Mouse (Mus musculus): Measurements from ENCODE around the gene Abcb4.

Abcb4 gene

GRCm38 (mm10) chr5:8904539-8904938 is 11.0 kb downstream of the Abcb4 start:
- in situ Hi-C loops (cut with MseI, MboI) = no loop called here

DNA sequence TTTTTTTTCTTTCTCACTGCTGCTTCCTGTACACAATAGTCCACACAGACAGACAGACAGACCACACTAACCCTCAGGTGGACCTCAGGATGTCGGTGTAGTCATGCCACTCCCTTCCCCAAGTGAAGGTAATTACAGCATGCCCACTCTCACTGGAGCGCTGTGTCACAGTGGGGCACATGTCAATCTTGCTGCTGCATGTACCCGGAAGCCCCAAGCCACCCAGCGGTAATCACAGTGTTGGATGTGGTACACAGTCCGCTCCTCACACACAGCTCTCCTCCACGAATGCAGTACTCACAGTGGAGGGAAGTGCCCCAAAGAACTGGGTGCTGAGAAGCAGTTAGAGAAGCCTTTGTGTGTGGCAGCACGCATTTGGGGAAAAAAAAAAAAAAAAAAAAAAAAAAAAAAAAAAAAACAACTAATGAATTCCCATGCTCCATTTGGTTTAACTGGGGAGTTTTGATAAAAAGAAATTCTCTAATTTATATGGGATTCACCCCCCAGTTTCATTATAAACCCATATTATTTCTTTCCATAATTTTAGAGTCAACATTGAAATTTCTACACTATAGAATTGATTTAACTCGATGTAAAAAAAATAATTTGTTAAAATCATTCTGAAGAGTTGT is 18.2 kb downstream of the Abcb4 start:
- in situ Hi-C loops (cut with MseI, MboI) = no loop called here

- in situ Hi-C loops (cut with MseI, MboI) = no loop called here
Measured at GRCm38 (mm10) chr5:8916400-8916799, 22.9 kb downstream of the Abcb4 start.

DNA sequence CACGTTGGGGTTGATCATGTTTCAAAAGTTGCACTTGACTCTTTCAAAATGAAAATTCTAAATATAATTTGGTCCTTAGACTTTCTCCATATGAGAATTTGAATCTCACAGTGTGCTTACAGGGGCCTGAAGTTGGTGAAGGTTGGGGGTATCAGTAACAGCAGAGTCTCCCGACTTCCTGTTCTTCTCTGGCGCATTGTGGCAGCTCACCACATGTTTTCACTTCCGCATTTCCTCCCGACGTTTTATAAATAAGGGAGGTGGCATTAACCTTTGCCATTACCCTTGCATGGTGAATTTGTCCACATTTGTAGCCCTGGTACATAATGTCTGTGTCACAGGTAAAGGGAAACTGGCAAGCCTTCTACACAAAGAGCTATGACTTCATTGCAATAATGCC is 23.6 kb downstream of the Abcb4 start:
- in situ Hi-C loops (cut with MseI, MboI) = no loop called here

- in situ Hi-C loops (cut with MseI, MboI) = no loop called here
Measured at GRCm38 (mm10) chr5:8928440-8928839, 34.9 kb downstream of the Abcb4 start.

DNA sequence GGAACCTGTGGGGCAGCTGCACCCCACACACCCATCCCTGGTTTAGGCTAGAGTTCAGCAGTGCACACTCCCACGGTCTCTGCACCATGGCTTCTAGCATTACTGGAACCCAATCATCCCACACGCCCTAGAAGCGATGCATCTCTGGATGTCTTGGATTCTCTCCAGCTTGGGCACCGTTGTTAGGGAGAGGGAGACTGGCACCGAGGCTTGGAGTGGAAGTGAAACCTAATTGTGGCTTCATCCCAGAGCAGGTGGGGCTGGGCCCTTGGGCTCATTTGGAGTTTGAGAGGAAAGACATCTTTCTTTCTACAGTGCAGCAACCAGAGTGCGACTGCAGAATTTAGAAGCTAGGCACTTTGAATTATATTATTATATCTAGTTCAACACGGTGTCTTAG is 44.4 kb downstream of the Abcb4 start:
- in situ Hi-C loops (cut with MseI, MboI) = no loop called here

DNA sequence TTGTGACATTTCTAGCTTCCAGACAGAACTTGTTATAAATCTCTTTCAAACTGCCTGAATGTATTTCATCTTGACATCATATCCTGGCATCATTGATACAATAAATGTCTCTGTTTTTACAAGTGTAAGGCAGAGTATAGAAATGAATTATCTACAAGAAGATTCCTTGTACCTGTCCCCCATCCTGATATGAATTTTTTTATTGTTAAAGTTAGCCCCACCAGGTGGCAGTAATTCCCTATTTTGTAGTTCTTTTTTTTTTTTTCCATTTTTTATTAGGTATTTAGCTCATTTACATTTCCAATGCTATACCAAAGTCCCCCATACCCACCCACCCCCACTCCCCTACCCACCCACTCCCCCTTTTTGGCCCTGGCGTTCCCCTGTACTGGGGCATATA is 47.7 kb downstream of the Abcb4 start:
- in situ Hi-C loops (cut with MseI, MboI) = loop anchor here in 1 of 2 experiments (10.0 kb wide), 1 partner anchor 104 kb away; no protein-coding TSS in a partner anchor

GRCm38 (mm10) chr5:8943836-8944235 is 50.3 kb downstream of the Abcb4 start:
- in situ Hi-C loops (cut with MseI, MboI) = loop anchor here in 1 of 2 experiments (10.0 kb wide), 1 partner anchor 101 kb away; no protein-coding TSS in a partner anchor

GRCm38 (mm10) chr5:8947423-8948110 is 54.0 kb downstream of the Abcb4 start:
- in situ Hi-C loops (cut with MseI, MboI) = loop anchor here in 1 of 2 experiments (10.0 kb wide), 1 partner anchor 97 kb away; no protein-coding TSS in a partner anchor

GRCm38 (mm10) chr5:8953660-8954059 is 60.1 kb downstream of the Abcb4 start:
- in situ Hi-C loops (cut with MseI, MboI) = no loop called here

- in situ Hi-C loops (cut with MseI, MboI) = no loop called here
Measured at GRCm38 (mm10) chr5:8955544-8955943, 62.0 kb downstream of the Abcb4 start.

GRCm38 (mm10) chr5:8960534-8960933 is 67.0 kb downstream of the Abcb4 start:
- in situ Hi-C loops (cut with MseI, MboI) = no loop called here

DNA sequence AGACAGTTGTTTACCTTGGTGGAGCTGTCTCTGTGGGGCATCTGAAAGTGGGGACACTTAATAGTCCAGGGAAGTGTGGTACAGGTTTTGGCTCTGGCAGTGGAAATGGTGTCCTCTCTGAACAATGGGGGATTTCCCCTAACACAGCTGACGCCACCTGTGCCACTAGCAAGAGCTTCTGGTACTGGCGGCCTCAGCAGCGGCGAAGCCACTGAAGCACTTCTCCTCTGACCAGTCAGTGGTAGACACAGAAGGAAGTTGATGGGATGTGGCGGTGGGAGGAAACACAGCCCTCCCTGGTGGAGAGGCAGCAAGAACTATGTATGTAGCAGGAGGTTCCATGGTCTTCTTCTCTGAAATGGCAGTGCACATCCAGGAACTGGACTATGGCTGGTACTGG is 71.0 kb downstream of the Abcb4 start:
- in situ Hi-C loops (cut with MseI, MboI) = no loop called here

- in situ Hi-C loops (cut with MseI, MboI) = no loop called here
Measured at GRCm38 (mm10) chr5:8970694-8971093, 77.2 kb downstream of the Abcb4 start.

DNA sequence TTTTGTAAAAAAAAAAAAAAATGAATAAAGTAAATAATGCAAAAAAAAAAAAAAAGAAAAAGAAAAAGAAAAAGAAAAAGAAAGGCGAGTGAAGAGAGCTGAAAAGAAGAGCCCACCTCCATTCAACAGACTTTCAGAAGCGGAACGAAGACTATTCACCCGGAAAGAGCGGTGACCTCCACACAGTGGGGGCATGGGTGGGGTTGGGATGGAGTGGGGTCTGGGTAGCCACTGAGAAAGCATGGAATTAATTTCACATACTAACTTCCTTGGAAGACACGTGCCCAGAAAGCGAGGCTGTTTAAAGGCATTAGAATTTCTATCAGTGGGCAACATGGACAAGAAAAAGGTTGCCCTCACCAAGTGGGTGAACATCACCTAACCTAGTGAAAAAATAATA is 78.8 kb downstream of the Abcb4 start:
- in situ Hi-C loops (cut with MseI, MboI) = no loop called here

DNA sequence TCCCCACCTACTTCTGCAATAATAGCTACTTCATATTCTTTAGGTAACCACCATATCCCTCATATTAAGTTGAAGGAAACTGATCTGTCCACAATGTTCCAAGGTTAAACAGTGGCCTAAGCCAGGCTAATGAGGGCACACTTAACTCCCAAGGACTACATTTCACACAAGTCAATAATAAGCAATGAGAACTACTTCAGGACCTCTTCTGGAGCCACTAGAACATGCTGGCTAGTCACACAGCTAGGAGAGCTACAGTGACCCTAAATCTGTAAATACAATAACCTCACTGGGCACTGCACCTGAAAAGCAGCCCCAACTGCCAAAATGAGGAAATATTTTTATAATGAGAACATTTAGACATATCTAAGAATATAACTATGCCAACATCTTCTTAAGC is 81.2 kb downstream of the Abcb4 start:
- in situ Hi-C loops (cut with MseI, MboI) = no loop called here

- in situ Hi-C loops (cut with MseI, MboI) = no loop called here
Measured at GRCm38 (mm10) chr5:8985470-8985869, 92.0 kb downstream of the Abcb4 start.

GRCm38 (mm10) chr5:8987925-8988324 is 94.4 kb downstream of the Abcb4 start:
- in situ Hi-C loops (cut with MseI, MboI) = no loop called here

GRCm38 (mm10) chr5:8990526-8990925 is 97.0 kb downstream of the Abcb4 start:
- in situ Hi-C loops (cut with MseI, MboI) = no loop called here

- in situ Hi-C loops (cut with MseI, MboI) = no loop called here
Measured at GRCm38 (mm10) chr5:8991626-8992025, 98.1 kb downstream of the Abcb4 start.

- in situ Hi-C loops (cut with MseI, MboI) = no loop called here
Measured at GRCm38 (mm10) chr5:8995966-8996685, 102.6 kb downstream of the Abcb4 start.

DNA sequence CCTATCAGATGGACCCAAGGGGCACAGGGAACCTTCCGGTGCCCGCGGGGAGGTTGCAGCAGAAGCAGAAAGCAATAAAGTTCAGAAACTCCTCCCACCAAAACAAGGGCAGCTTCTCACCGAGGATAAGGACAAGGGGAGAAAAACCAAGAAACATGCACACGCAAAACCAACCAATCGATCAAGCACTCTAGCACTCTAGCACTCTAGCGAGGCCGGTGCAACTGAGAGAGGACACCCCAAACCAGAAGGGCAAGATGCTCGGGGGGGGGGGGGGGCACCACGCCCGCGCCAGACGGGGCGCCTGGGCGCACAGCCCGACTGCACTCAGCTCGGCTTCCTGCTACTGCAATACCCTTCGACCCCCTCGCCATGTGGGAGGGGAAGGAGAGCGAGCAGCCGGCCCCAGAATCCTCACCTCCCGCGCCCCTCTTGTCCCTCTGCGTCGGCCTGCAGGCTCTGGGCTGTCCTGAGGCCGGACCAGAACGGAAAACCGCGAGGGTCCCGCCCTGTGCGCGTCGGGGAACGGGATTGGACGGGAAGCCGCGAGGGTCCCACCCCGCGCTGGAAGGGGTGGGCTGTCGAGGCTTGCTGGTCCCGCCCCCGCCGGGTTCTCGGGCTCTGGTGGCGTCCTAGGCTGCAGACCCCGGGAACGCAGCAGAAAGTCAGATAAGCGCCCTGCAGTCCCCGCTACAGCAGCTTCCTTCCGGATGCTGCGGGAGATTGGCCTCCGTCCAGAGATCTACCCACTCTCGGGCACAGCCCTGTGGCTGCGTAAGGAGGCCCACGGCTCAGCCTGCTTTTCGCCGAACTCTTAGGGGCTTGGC is 103.4 kb downstream of the Abcb4 start, which contains the start of gene Crot:
TSS of gene Crot (minus strand) at position 639 of the 827 bp plus-strand sequence.
- in situ Hi-C loops (cut with MseI, MboI) = no loop called here
